Mouse (Mus musculus): ENCODE data around the gene Gm28308. TPM values are rescaled to one million over a fixed set of nuclear protein-coding genes. Genes with fewer than 3 reads are reported as not detected.
A peak's percentile ranks its signal among the peaks of the same experiment; 100 is the strongest.

Gm28308 gene
- polyA plus RNA-seq, 1 experiment from 2014 or later, result 1.2 TPM

DNA sequence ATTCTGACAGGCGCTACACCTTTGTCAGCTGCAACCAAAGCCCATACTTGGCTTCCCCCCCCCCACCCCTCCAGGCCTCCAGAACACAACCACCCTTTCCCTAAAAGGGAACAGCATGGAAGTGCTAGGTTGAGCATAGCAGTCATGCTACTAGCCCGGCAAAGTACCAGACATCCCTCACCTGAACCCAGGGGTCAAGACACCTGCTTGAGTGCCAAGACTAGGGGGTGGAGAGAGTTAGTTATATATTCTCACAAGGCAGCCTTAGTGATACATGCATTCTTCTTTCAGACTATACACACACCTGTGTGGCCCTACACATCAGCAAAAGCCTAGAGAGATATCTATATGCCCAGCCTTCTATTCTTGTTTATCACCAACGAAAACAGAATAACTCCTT lies 27.3 kb downstream of the Gm28308 start:
- no peaks in the 10 kb centered on the region for H3K9me3 ChIP-seq (replicated peaks)
- H3K27me3 ChIP-seq (ENCODE audit: low read depth, poor library complexity, severe bottlenecking), result peaks cover 86% of the 10 kb centered on the region
- no peak overlapping the region for H3K27ac ChIP-seq
- WGBS, result 37% methylated on average over 3 of the region's 3 CpGs
- DNase-seq (ENCODE audit: low spot score), result no peak
- H3K4me3 ChIP-seq, result no peak overlapping the region
- H3K36me3 ChIP-seq, result peaks cover 53% of the 10 kb centered on the region
- H3K4me1 ChIP-seq, result peaks cover 95% of the 10 kb centered on the region

DNA sequence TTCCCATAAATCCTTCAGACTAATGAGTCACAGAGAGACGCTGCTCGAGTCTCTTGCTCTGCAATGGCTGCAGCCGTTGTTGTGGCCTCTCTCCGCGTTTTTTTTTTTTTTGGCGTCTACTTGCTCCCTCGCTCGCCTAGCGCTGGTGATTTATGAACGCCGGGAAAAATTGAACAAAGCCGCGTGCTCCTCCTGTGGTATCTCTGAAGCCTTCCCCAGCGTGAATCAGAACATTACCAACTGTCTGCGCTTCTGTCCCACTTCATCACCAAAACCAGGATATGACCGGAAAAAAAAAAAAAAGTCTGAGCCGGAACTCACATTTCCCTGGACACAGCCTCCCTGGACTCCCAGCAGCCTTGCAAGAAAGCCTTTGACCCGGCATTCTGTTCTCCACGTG lies 27.9 kb downstream of the Gm28308 start:
- peak overlapping the region; percentile 63; the same call in 1 of the 2 replicates for H3K27ac ChIP-seq
- peak; percentile 55 for DNase-seq (ENCODE audit: low spot score)
- H3K36me3 ChIP-seq, result peaks cover 51% of the 10 kb centered on the region
- peaks cover 86% of the 10 kb centered on the region for H3K27me3 ChIP-seq (ENCODE audit: low read depth, poor library complexity, severe bottlenecking)
- peaks cover 95% of the 10 kb centered on the region for H3K4me1 ChIP-seq
- H3K9me3 ChIP-seq (replicated peaks), result no peaks in the 10 kb centered on the region
- WGBS, result under 1% methylated on average over 19 of the region's 19 CpGs
- H3K4me3 ChIP-seq, result peak overlapping the region; percentile 28

DNA sequence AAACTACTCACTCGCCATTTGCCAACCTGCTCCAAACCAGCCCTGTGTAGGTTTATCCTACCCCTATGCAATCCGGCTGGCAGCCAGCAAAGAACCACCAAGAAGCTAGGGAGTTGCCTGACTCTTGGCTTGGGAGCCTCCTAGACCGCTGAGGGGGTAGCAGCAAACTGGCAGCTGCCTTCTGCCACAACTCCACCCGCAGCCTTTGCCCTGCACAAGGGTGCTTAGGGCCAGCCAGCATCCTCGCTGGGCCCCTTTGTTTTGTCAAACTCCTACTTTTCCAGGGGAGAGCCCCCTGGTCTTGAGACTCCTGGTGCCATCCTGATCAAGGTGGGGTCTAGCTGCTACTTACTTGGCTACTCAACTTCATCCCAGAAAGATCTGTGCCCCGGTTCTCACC lies 28.5 kb downstream of the Gm28308 start:
- 13% methylated on average over 6 of the region's 6 CpGs for WGBS
- H3K4me1 ChIP-seq, result peaks cover 95% of the 10 kb centered on the region
- DNase-seq (ENCODE audit: low spot score), result peak; percentile 45

DNA sequence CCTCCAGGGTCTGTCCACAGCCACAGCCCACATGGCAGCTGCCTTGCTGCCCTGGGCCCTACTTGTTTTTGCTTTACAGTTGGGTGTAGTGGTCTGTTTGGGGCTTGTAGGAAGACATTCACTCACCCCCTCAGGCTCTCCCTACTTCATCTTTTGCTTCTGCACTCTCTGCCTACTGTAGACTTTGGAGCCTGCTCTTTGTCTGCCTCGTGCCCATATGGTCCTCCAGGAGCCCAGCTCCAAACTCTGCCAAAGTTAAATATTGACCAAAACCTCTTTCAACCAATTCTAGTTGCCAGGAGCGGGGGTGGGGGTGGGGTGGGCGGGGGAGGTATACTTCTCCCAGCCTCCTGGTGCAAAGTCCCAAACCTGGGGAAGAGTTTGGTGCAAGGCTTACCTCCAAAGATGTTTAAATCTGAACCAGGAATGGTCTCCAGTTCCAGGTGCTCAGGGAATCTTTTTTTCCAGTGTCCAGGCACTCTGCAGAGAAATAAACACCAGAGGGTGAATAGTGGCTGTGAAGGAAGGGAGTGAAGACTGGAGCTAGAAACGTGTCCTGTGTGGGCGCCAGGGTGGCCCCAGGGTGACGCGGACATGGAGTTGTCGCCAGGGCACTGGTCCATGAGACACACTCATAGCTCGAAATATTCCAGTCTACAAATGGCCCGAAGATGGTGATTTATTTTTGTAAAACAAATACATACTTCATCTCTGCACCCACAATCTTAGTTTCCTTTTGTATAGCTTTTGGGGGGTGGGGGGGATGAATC lies 29.6 kb downstream of the Gm28308 start:
- DNase-seq (ENCODE audit: low spot score), result peak; percentile 46
- H3K27me3 ChIP-seq (ENCODE audit: low read depth, poor library complexity, severe bottlenecking), result peaks cover 86% of the 10 kb centered on the region

More for the DNA sequence above, 28.5 kb downstream of the Gm28308 start:
- Histone ChIP-seq H3K9me3 (replicated peaks) (no peaks in the 10 kb centered on the region), H3K36me3 (peaks cover 46% of the 10 kb centered on the region), H3K27ac (peak overlapping the region; percentile 63), H3K27me3 (ENCODE audit: low read depth, poor library complexity, severe bottlenecking) (peaks cover 86% of the 10 kb centered on the region), H3K4me3 (0 out of 2 replicates have a peak overlapping the region, but pooled peaks have one; percentile 28)

DNA sequence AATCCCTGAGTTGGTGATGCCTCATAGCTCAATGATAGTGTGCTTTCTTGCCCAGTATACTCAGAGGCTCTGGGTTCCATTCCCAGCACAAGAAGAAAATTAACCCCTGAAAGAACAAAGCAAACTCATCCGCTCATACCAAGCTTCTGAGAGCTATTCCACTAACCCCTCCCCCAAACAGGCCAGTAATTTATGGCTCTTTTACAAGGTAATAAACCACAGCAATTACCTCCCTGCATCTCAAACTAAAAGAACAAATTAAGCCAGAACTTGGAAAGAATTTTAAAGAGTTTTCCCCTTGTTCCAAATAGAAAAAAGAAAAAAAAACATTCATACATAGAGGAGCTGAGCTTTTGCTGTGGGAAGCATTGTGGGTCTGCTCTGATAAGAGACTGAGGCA lies 30.3 kb downstream of the Gm28308 start:
- H3K36me3 ChIP-seq, result peaks cover 32% of the 10 kb centered on the region
- DNase-seq (ENCODE audit: low spot score), result no peak
- peaks cover 86% of the 10 kb centered on the region for H3K27me3 ChIP-seq (ENCODE audit: low read depth, poor library complexity, severe bottlenecking)
- 0 out of 2 replicates have a peak overlapping the region, but pooled peaks have one; percentile 63 for H3K27ac ChIP-seq
- 8% methylated on average over 1 of the region's 1 CpGs for WGBS
- H3K9me3 ChIP-seq (replicated peaks), result no peaks in the 10 kb centered on the region
- H3K4me3 ChIP-seq, result peak overlapping the region; percentile 3; the same call in 1 of the 2 replicates
- H3K4me1 ChIP-seq, result peaks cover 95% of the 10 kb centered on the region

More for the DNA sequence above, 29.6 kb downstream of the Gm28308 start:
- Histone ChIP-seq H3K4me3 (peak overlapping the region; percentile 3; the same call in 1 of the 2 replicates), H3K4me1 (peaks cover 95% of the 10 kb centered on the region), H3K9me3 (replicated peaks) (no peaks in the 10 kb centered on the region), H3K27ac (peak overlapping the region; percentile 63; the same call in 1 of the 2 replicates), H3K36me3 (peaks cover 34% of the 10 kb centered on the region)
- 21% methylated on average over 10 of the region's 10 CpGs for WGBS

DNA sequence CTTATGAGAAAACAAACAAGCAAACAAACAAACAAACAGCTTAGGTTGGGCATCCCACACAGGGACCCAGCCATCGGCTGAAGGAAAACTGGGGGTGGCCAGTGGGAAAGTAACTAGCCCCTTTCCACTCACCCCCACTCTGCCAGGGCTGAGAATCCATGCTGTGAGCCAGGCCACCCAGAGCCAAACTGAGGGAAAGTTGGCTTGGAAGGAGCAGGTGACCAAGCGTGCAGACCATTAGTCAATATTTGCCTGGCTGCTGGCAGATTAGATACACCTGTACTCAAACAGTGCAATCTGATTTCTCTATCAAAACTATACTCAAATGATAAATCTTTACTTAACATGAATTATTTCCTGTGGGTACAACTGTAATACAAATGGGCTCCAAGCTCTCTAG lies 31.1 kb downstream of the Gm28308 start:
- 28% methylated on average over 2 of the region's 2 CpGs for WGBS
- Histone ChIP-seq H3K9me3 (replicated peaks) (no peaks in the 10 kb centered on the region), H3K4me3 (no peak overlapping the region), H3K27me3 (ENCODE audit: low read depth, poor library complexity, severe bottlenecking) (peaks cover 86% of the 10 kb centered on the region), H3K27ac (no peak overlapping the region), H3K4me1 (peaks cover 100% of the 10 kb centered on the region), H3K36me3 (peaks cover 29% of the 10 kb centered on the region)
- no peak for DNase-seq (ENCODE audit: low spot score)

DNA sequence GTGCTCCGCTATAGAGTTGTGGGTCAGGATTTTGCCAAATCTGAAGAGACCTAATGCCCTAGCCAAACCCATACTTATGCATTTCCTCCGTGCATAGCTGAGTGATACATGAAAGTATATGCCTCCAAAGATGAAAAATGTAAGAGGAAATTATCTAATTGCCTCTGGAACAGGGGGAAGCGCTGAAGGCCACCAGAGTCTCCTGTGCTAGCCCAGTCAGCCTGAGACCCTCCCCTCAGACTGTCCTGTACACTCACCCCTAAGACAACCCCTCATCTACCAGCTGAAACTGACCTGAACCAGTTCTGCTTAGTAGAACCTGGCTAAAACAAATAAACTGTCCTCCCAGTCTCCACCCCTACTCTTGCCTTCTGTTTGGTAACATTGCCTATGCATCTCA lies 32.4 kb downstream of the Gm28308 start:
- 8% methylated on average over 3 of the region's 3 CpGs for WGBS
- Histone ChIP-seq H3K36me3 (peaks cover 20% of the 10 kb centered on the region), H3K27ac (peak overlapping the region; percentile 90; the same call in 1 of the 2 replicates), H3K4me3 (peak overlapping the region; percentile 65; the same call in 1 of the 2 replicates), H3K9me3 (replicated peaks) (no peaks in the 10 kb centered on the region), H3K4me1 (peaks cover 100% of the 10 kb centered on the region), H3K27me3 (ENCODE audit: low read depth, poor library complexity, severe bottlenecking) (peaks cover 82% of the 10 kb centered on the region)
- DNase-seq (ENCODE audit: low spot score), result no peak

DNA sequence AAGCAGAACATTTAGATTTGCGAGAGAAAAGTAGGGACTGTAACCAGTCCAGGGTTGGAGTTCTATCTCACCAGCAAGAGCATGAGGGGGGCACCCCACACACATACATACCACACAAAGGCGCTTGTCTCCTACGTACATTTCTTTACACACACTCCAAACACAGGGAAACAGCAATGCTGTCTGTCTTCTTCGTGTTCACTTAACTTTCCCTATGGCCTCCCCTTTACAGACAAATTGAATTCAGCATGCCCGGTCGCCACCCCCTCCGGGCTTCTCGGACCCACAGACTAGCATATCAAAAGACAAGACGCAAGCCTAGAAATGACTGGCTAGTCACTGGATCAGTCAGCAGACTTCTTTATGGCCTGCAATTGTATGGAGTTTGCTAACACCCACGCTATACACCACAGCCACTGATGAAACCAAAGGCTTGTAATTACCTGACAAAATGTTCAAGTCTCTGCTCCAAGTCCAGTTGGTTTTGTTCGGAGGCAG lies 32.9 kb downstream of the Gm28308 start:
- H3K4me3 ChIP-seq, result peak overlapping the region; percentile 65

DNA sequence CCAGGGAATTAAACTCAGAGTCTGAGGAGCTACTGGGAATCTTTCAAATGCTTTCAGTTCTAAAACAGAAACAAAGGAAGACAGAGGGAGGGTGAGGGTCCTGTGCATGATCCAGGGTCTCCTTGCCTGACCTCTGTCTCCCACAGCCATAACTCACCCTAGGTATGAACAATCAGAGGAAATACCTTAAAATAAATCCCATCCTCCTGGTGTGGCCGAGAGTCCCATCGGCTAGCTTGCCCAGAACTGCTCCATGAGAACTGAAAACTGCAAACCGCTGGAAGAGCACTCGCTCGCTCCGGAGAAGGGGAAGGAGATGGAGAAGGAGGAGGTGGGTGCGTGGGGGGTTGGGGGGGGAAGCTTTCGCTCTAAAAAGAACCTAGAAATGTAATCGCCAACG lies 33.4 kb downstream of the Gm28308 start:
- Histone ChIP-seq H3K36me3 (peaks cover 20% of the 10 kb centered on the region), H3K27me3 (ENCODE audit: low read depth, poor library complexity, severe bottlenecking) (peaks cover 89% of the 10 kb centered on the region), H3K4me3 (peak overlapping the region; percentile 65), H3K4me1 (peaks cover 100% of the 10 kb centered on the region), H3K9me3 (replicated peaks) (no peaks in the 10 kb centered on the region), H3K27ac (peak overlapping the region; percentile 90)
- 2% methylated on average over 10 of the region's 10 CpGs for WGBS
- no peak for DNase-seq (ENCODE audit: low spot score)

More for the DNA sequence above, 32.9 kb downstream of the Gm28308 start:
- H3K27me3 ChIP-seq (ENCODE audit: low read depth, poor library complexity, severe bottlenecking), result peaks cover 86% of the 10 kb centered on the region
- no peaks in the 10 kb centered on the region for H3K9me3 ChIP-seq (replicated peaks)
- H3K27ac ChIP-seq, result peak overlapping the region; percentile 90
- peaks cover 100% of the 10 kb centered on the region for H3K4me1 ChIP-seq
- peaks cover 20% of the 10 kb centered on the region for H3K36me3 ChIP-seq
- 4% methylated on average over 11 of the region's 11 CpGs for WGBS
- no peak for DNase-seq (ENCODE audit: low spot score)

DNA sequence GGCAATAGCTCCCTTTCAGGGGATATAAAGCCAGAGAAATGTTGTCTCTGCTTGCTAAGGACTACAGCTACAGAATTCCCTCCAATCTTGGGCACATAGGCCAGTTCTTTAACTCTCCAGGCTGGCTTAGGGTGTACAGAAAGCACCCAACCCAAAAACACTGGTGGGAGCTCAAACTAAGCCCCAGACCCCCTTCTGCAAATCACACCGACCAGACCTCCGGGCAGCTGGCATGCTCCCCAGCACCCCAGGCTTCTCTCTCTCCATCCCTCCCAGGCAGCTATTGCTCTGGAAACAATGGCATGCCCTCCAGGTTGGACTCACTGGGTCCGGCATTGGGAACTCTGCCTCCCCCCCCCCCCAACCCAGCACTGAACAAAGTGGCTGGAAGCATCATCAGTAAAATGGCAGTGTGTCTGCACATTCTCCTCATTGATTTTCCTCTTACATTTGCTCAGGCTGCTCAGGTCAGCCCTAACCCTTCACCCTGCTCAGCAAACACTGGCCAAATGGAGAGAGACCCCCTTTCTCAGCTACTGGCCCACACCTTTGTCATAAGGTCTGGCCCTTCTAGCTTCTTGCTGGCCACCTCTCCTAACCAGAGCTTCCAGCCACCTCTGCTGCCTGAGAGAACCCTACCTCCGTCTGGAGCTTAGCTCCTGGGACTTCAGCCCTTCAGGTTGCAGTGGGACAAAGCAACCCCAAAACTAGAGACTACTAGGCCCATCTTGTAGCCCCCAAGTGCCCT lies 34.0 kb downstream of the Gm28308 start:
- Histone ChIP-seq H3K4me1 (peaks cover 100% of the 10 kb centered on the region), H3K9me3 (replicated peaks) (no peaks in the 10 kb centered on the region), H3K27ac (peak overlapping the region; percentile 90), H3K36me3 (peaks cover 20% of the 10 kb centered on the region), H3K27me3 (ENCODE audit: low read depth, poor library complexity, severe bottlenecking) (peaks cover 86% of the 10 kb centered on the region), H3K4me3 (peak overlapping the region; percentile 65)
- 6% methylated on average over 4 of the region's 4 CpGs for WGBS
- DNase-seq (ENCODE audit: low spot score), result peak; percentile 51

DNA sequence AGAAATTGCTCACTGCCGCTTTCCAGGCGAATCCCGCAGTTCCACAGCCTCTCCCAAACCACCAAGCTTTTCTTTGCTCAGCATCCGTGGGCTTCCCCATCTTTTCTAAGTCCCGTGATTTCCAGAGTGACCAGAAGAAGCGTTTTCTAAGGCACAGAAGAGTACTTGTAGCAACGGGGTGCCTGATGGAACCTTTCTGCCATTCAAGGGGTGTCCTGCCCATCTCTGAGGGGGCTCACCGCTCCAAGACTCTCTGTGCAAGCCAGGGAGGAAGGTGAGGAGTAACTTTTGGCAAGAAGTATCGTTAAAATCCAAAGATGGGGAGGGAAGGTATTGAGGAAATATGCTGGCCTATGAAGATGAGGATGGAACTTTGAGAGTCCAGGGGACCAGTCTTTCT lies 35.3 kb downstream of the Gm28308 start:
- Histone ChIP-seq H3K36me3 (peaks cover 16% of the 10 kb centered on the region), H3K27me3 (ENCODE audit: low read depth, poor library complexity, severe bottlenecking) (peaks cover 84% of the 10 kb centered on the region), H3K27ac (peak overlapping the region; percentile 90), H3K4me1 (peaks cover 100% of the 10 kb centered on the region), H3K4me3 (peak overlapping the region; percentile 65), H3K9me3 (replicated peaks) (no peaks in the 10 kb centered on the region)
- peak; percentile 55 for DNase-seq (ENCODE audit: low spot score)
- 1% methylated on average over 9 of the region's 9 CpGs for WGBS

DNA sequence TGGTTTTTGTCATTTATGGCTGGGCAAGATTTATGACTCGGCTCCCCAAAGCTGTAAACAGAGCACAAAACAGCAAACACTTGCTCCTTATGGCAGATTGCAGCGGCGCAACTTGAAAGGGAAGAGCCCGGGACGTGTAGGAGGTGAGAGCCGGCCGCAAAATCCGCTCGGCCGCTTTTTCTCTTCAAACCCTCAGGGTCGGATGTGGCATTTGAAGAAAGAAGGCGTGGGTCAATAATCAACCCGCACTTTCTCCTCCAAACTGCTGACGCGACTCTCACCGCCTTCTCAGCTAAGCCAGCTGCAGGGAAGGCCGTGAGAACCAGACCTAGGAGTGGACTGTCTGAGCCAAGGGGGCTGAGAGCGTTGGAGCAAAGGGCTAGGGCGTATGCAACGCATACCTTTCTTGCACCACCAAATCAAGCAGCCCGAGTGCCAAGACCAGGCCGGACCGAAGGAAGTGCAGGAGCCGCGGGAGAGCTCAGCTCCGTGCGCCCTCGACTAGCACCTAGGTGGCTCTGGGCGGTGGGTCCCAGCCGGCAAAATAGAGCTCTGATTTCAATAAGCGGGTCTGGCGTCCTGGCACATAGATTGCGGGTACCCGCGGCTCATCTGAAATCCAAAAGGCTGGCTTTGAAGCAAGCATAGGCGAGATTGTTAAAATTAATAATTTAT lies 35.9 kb downstream of the Gm28308 start, which contains the start of gene 5730596B20Rik:
TSS of gene 5730596B20Rik (plus strand) at position 438 of the 675 bp plus-strand sequence.
- peak within 1 kb of the TSS; percentile 65 for H3K4me3 ChIP-seq
- peak; percentile 79 for DNase-seq (ENCODE audit: low spot score)

More for the DNA sequence above, 35.9 kb downstream of the Gm28308 start, which contains the start of gene 5730596B20Rik:
- Histone ChIP-seq H3K9me3 (replicated peaks) (no peaks in the 10 kb centered on the region), H3K36me3 (peaks cover 17% of the 10 kb centered on the region), H3K4me1 (peaks cover 100% of the 10 kb centered on the region), H3K27me3 (ENCODE audit: low read depth, poor library complexity, severe bottlenecking) (peaks cover 85% of the 10 kb centered on the region), H3K27ac (peak within 1 kb of the TSS; percentile 90)
- under 1% methylated on average over 36 of the region's 36 CpGs for WGBS

Measured in limb, embryonic 10.5 days (tissue).